Mouse (Mus musculus) lung, embryonic 14.5 days (tissue): Measurements from ENCODE around the gene Mapk8ip3. TPM values are rescaled to one million over a fixed set of nuclear protein-coding genes. Genes with fewer than 3 reads are reported as not detected.

Experiments used
- ATAC-seq: fragments of 200-750 bp; cut with Nextera tagmentation; 2 replicates; pipeline ENCODE4 v1.8.0; 2017; ENCODE audit warnings: mild to moderate bottlenecking, moderate TSS enrichment, moderate library complexity; ENCODE audit not compliant: insufficient read depth
- DNase-seq: peaks from one replicate; pipeline ENCODE4 v3.0.0-alpha.2; 2015
- H3K27ac ChIP-seq: fragments of 300-500 bp; sonication (generic); 2 replicates; pipeline ENCODE4 v1.5.1; 2014; ENCODE audit warnings: low read depth, mild to moderate bottlenecking, moderate library complexity
- H3K27me3 ChIP-seq: fragments of 300-500 bp; sonication (generic); 2 replicates; pipeline ENCODE4 v1.6.1; 2014; ENCODE audit warnings: low read length, control low read depth; ENCODE audit not compliant: insufficient read depth
- H3K36me3 ChIP-seq: fragments of 300-500 bp; sonication (generic); 2 replicates; pipeline ENCODE4 v1.6.1; 2014; ENCODE audit warnings: control low read depth; ENCODE audit not compliant: insufficient read depth
- H3K4me1 ChIP-seq: fragments of 300-500 bp; sonication (generic); 2 replicates; pipeline ENCODE4 v1.6.1; 2014; ENCODE audit warnings: antibody characterized with exemption, control low read depth; ENCODE audit not compliant: insufficient read depth
- H3K4me2 ChIP-seq: fragments of 300-500 bp; sonication (generic); 2 replicates; pipeline ENCODE4 v1.6.1; 2014; ENCODE audit warnings: mild to moderate bottlenecking
- H3K4me3 ChIP-seq: fragments of 300-500 bp; sonication (generic); 2 replicates; pipeline ENCODE4 v1.5.1; 2014; ENCODE audit warnings: low read depth, low read length
- H3K9ac ChIP-seq: fragments of 300-500 bp; sonication (generic); 2 replicates; pipeline ENCODE4 v1.6.1; 2014
- H3K9me3 ChIP-seq: fragments of 300-500 bp; sonication (generic); 2 replicates; pipeline ENCODE4 v1.6.1; 2016; ENCODE audit warnings: low read depth, low read length, control low read depth
- CTCF ChIP-seq: IDR thresholded peaks from 2 replicates; pipeline ENCODE4 v1.5.1; 2016; ENCODE audit warnings: antibody characterized with exemption, low read depth
- WGBS: fragments of 180-500 bp; shearing (Covaris S2); extraction: QIAGEN DNeasy Blood & Tissue Kit; methylation state at CpG from one replicate; pipeline ENCODE4 v1.1.7; 2014; 5-methylcytosine and 5-hydroxymethylcytosine counted together
- polyA plus RNA-seq: library from polyadenylated mRNA; unstranded; fragments of >200 nt; fragmentation: Nextera tagmentation; extraction: Ambion mirVana; gene quantifications from 2 replicates; pipeline ENCODE4 v1.2.1, GENCODE M21; 2014

Mapk8ip3 gene
- polyA plus RNA-seq, 1 experiment from 2014 or later, result 34.2 TPM

GRCm38 (mm10) chr17:24858967-24859366, 77.8 kb downstream of the Mapk8ip3 start:
- Histone ChIP-seq H3K4me2 (no peak overlapping the region), H3K4me3 (no peak overlapping the region), H3K9ac (no peak overlapping the region), H3K36me3 (peaks cover 15% of the 10 kb centered on the region; the same call in 1 of the 2 replicates), H3K27ac (no peak overlapping the region), H3K9me3 (no peaks in the 10 kb centered on the region), H3K4me1 (no peaks in the 10 kb centered on the region), H3K27me3 (no peaks in the 10 kb centered on the region)
- no peak for ATAC-seq
- no peak for DNase-seq
- no peak for TF ChIP-seq CTCF
- 82% methylated on average over 6 of the region's 6 CpGs for WGBS

- 82% methylated on average over 8 of the region's 8 CpGs for WGBS
- Histone ChIP-seq H3K9ac (no peak overlapping the region), H3K27ac (no peak overlapping the region), H3K36me3 (peaks cover 14% of the 10 kb centered on the region; the same call in 1 of the 2 replicates), H3K4me1 (no peaks in the 10 kb centered on the region), H3K4me3 (no peak overlapping the region), H3K4me2 (no peak overlapping the region), H3K9me3 (no peaks in the 10 kb centered on the region), H3K27me3 (no peaks in the 10 kb centered on the region)
- no peak for TF ChIP-seq CTCF
- DNase-seq (no peak), ATAC-seq (no peak)
Measured at GRCm38 (mm10) chr17:24857831-24858470, 78.8 kb downstream of the Mapk8ip3 start.

GRCm38 (mm10) chr17:24856589-24856988, 80.2 kb downstream of the Mapk8ip3 start:
- no peak for ATAC-seq

GRCm38 (mm10) chr17:24855838-24856464, 80.8 kb downstream of the Mapk8ip3 start:
- Histone ChIP-seq H3K4me3 (no peak overlapping the region), H3K27me3 (0 out of 2 replicates have a peak, but pooled peaks cover 6% of the 10 kb centered on the region), H3K9me3 (no peaks in the 10 kb centered on the region), H3K4me2 (no peak overlapping the region), H3K9ac (no peak overlapping the region), H3K27ac (no peak overlapping the region), H3K4me1 (no peaks in the 10 kb centered on the region), H3K36me3 (0 out of 2 replicates have a peak, but pooled peaks cover 3% of the 10 kb centered on the region)
- DNase-seq (no peak), ATAC-seq (no peak)
- no peak for TF ChIP-seq CTCF
- WGBS, result 80% methylated on average over 3 of the region's 3 CpGs

More at GRCm38 (mm10) chr17:24856589-24856988, 80.2 kb downstream of the Mapk8ip3 start:
- Histone ChIP-seq H3K4me3 (no peak overlapping the region), H3K4me1 (no peaks in the 10 kb centered on the region), H3K4me2 (no peak overlapping the region), H3K27ac (no peak overlapping the region), H3K9me3 (no peaks in the 10 kb centered on the region), H3K36me3 (peaks cover 10% of the 10 kb centered on the region; the same call in 1 of the 2 replicates), H3K27me3 (0 out of 2 replicates have a peak, but pooled peaks cover 1% of the 10 kb centered on the region), H3K9ac (no peak overlapping the region)
- TF ChIP-seq CTCF, result no peak
- no peak for DNase-seq
- WGBS, result 83% methylated on average over 13 of the region's 13 CpGs

- Histone ChIP-seq H3K27ac (no peak overlapping the region), H3K4me1 (0 out of 2 replicates have a peak, but pooled peaks cover 7% of the 10 kb centered on the region), H3K36me3 (0 out of 2 replicates have a peak, but pooled peaks cover 2% of the 10 kb centered on the region), H3K9me3 (no peaks in the 10 kb centered on the region), H3K4me3 (peak overlapping the region; percentile 60), H3K27me3 (0 out of 2 replicates have a peak, but pooled peaks cover 6% of the 10 kb centered on the region), H3K4me2 (peak overlapping the region; percentile 67), H3K9ac (no peak overlapping the region)
- WGBS, result 74% methylated on average over 10 of the region's 10 CpGs
- no peak for TF ChIP-seq CTCF
- DNase-seq (no peak), ATAC-seq (no peak)
Measured at GRCm38 (mm10) chr17:24851381-24852125, 85.2 kb downstream of the Mapk8ip3 start.

- peak overlapping the region; percentile 60 for H3K4me3 ChIP-seq
- H3K4me2 ChIP-seq, result peak overlapping the region; percentile 67
- no peak for DNase-seq
- H3K9ac ChIP-seq, result peak overlapping the region; percentile 62
- H3K27ac ChIP-seq, result 0 out of 2 replicates have a peak overlapping the region, but pooled peaks have one; percentile 18
- no peak for ATAC-seq
- H3K9me3 ChIP-seq, result no peaks in the 10 kb centered on the region
- 0 out of 2 replicates have a peak, but pooled peaks cover 7% of the 10 kb centered on the region for H3K4me1 ChIP-seq
- WGBS, result 2% methylated on average over 20 of the region's 20 CpGs
- TF ChIP-seq CTCF, result no peak
- H3K27me3 ChIP-seq, result 0 out of 2 replicates have a peak, but pooled peaks cover 6% of the 10 kb centered on the region
- H3K36me3 ChIP-seq, result 0 out of 2 replicates have a peak, but pooled peaks cover 2% of the 10 kb centered on the region
Measured at GRCm38 (mm10) chr17:24850773-24851127, 86.0 kb downstream of the Mapk8ip3 start.
